8 mouse cellular contexts compared by ENCODE assay signal in genomic region chrX:12136261-12137101, GRCm38 (mm10). TPM values are rescaled to one million over a fixed set of nuclear protein-coding genes. Genes with fewer than 3 reads are reported as not detected.
DNase-seq lines count a peak whose midpoint lies in the region; ATAC-seq and TF ChIP-seq lines count a peak whose summit lies in the region.

No protein-coding gene starts in this region.

- peaks cover 4% of the 10 kb centered on the region; the same call in 1 of the 2 replicates for H3K4me1 ChIP-seq in cerebellum, adult 2 months (ENCODE audit: control insufficient read depth, insufficient read depth, low read length)
- H3K4me1 ChIP-seq in intestine, embryonic 16.5 days (ENCODE audit: control insufficient read depth, insufficient read depth, low read length): peaks cover 33% of the 10 kb centered on the region

- peak overlapping the region; percentile 87 for H3K4me2 ChIP-seq in intestine, embryonic 16.5 days (ENCODE audit: low read depth, low read length)

- H3K9me3 ChIP-seq in intestine, embryonic 16.5 days (ENCODE audit: control insufficient read depth, low read length): no peaks in the 10 kb centered on the region

- no peaks in the 10 kb centered on the region for H3K36me3 ChIP-seq in intestine, embryonic 16.5 days (ENCODE audit: control insufficient read depth, insufficient read depth, low read length)

- peak overlapping the region; percentile 57 for H3K4me3 ChIP-seq in cerebellum, adult 2 months (replicated peaks; ENCODE audit: insufficient read depth, low read depth, low read length)
- peak overlapping the region; percentile 47 for H3K4me3 ChIP-seq in intestine, embryonic 16.5 days (ENCODE audit: low read length)

- WGBS in cerebellum, adult 2 months: 2% methylated on average over 50 of the region's 50 CpGs
- 3% methylated on average over 50 of the region's 50 CpGs for WGBS in intestine, embryonic 16.5 days

- H3K27me3 ChIP-seq in cerebellum, adult 2 months (ENCODE audit: control insufficient read depth, insufficient read depth, low read length): no peaks in the 10 kb centered on the region
- peaks cover 45% of the 10 kb centered on the region for H3K27me3 ChIP-seq in intestine, embryonic 16.5 days (replicated peaks; ENCODE audit: control insufficient read depth, insufficient read depth, low read length)

- no peak for TF ChIP-seq POLR2A in cerebellum, adult 2 months (IDR thresholded peaks at IDR 0.05; ENCODE audit: borderline replicate concordance, insufficient read depth, low read length)

- H3K9ac ChIP-seq in intestine, embryonic 16.5 days (ENCODE audit: low read depth, low read length): peak overlapping the region; percentile 64

- no peak overlapping the region for H3K27ac ChIP-seq in cerebellum, adult 2 months (ENCODE audit: insufficient read depth, low read length)
- peak overlapping the region; percentile 62 for H3K27ac ChIP-seq in intestine, embryonic 16.5 days (ENCODE audit: low read length)

- DNase-seq in cerebellum, adult 2 months: peak in 1 of 2 experiments; percentile 40
- DNase-seq in cerebellum, adult 9-10 months: no peak
- DNase-seq in adrenal gland, adult 8-10 months: peak; percentile 62
- DNase-seq in gastrocnemius, postnatal 25 days: peak; percentile 55
- peak; percentile 76 for DNase-seq in lung, postnatal 10 days
- peak; percentile 74 for DNase-seq in retina, postnatal 7 days (ENCODE audit: low read depth, low spot score)
- DNase-seq in urinary bladder, postnatal 10 days (ENCODE audit: low spot score): no peak

- no peak for TF ChIP-seq CTCF in cerebellum, adult 2 months (IDR thresholded peaks at IDR 0.05; ENCODE audit: borderline replicate concordance, insufficient read depth, low read depth, low read length)

- ATAC-seq in intestine, embryonic 16.5 days: peak; percentile 27

RNA-seq across cellular contexts. Expression of gene Bcor, which starts 23.7 kb away (rescaled TPM):
- polyA plus RNA-seq in cerebellum, adult 2 months (2012; rRNA removed): 12.2 and 12.9 TPM in 2 replicates
- 10 to 100 TPM; 15.7 to 26.8 (median 19.2) TPM for total RNA-seq in adrenal gland, adult 8-10 months (2022)
- total RNA-seq in gastrocnemius, postnatal 25 days (2021): 10 to 100 TPM; 10.1 to 13.7 TPM
- 8.1 and 9.8 TPM in 2 replicates for polyA plus RNA-seq in intestine, embryonic 16.5 days (2015; fragmentation: Nextera tagmentation; extraction: Ambion mirVana)

Comparison
In these comparisons a context has a peak if more than half of its experiments do, and no peak if none do; other contexts are left out.
1. DNase-seq: peak in adrenal gland, adult 8-10 months (single experiment), gastrocnemius, postnatal 25 days (single experiment), lung, postnatal 10 days (single experiment) and retina, postnatal 7 days (single experiment); none in cerebellum, adult 9-10 months (single experiment) and urinary bladder, postnatal 10 days (single experiment).